Mouse (Mus musculus) C2C12 (cell line): ENCODE measurements around the gene Art4. TPM values are rescaled to one million over a fixed set of nuclear protein-coding genes. Genes with fewer than 3 reads are reported as not detected.

Source experiments
- H3K27me3 ChIP-seq: one replicate; pipeline ENCODE4 v1.6.1; 2011; ENCODE audit not compliant: control insufficient read depth, insufficient read depth, insufficient read length
- H3K36me3 ChIP-seq: one replicate; pipeline ENCODE4 v1.6.1; 2011; ENCODE audit not compliant: control insufficient read depth, insufficient read depth
- H3K4me3 ChIP-seq: one replicate; pipeline ENCODE4 v1.5.1; 2011; ENCODE audit warnings: mild to moderate bottlenecking, control low read depth; ENCODE audit not compliant: poor library complexity, insufficient read depth, severe bottlenecking
- H3K79me2 ChIP-seq: one replicate; pipeline ENCODE4 v1.6.1; 2011; ENCODE audit not compliant: control insufficient read depth, insufficient read depth
- H3K79me3 ChIP-seq: one replicate; pipeline ENCODE4 v1.6.1; 2011; ENCODE audit warnings: low read depth, control low read depth
- H3ac ChIP-seq: one replicate; pipeline ENCODE3; 2011; ENCODE audit warnings: low read depth; ENCODE audit not compliant: control insufficient read depth, insufficient read length
- CEBPB ChIP-seq: IDR thresholded peaks from one replicate; pipeline ENCODE4 v1.6.1; 2011; ENCODE audit warnings: low read depth, mild to moderate bottlenecking, control low read depth, moderate library complexity
- CTCF ChIP-seq: IDR thresholded peaks from one replicate; pipeline ENCODE4 v1.5.1; 2011; ENCODE audit not compliant: control insufficient read depth, insufficient read depth, insufficient read length
- FOSL1 ChIP-seq: IDR thresholded peaks from one replicate; pipeline ENCODE4 v1.8.0; 2011; ENCODE audit warnings: mild to moderate bottlenecking, low read length; ENCODE audit not compliant: poor library complexity, insufficient read depth, severe bottlenecking
- MAX ChIP-seq: IDR thresholded peaks from one replicate; pipeline ENCODE4 v1.6.1; 2011; ENCODE audit warnings: mild to moderate bottlenecking, control low read depth
- MYOD1 ChIP-seq: IDR thresholded peaks from one replicate; pipeline ENCODE4 v1.6.1; 2011; ENCODE audit warnings: low read depth; ENCODE audit not compliant: control insufficient read depth, insufficient read length
- MYOG ChIP-seq: IDR thresholded peaks from one replicate; pipeline ENCODE4 v1.6.1; 2011; ENCODE audit not compliant: control insufficient read depth, insufficient read length; ENCODE audit errors: extremely low read depth
- USF1 ChIP-seq: IDR thresholded peaks from one replicate; pipeline ENCODE4 v1.6.1; 2011; ENCODE audit warnings: low read depth, mild to moderate bottlenecking, control low read depth, moderate library complexity
- polyA plus RNA-seq: library from polyadenylated mRNA; unstranded; fragments of >200 nt; fragmentation: generic; extraction: Trizol; gene quantifications from one replicate; pipeline ENCODE4 v1.2.1, GENCODE M21; 2012; ENCODE audit warnings: missing spikeins

The Art4 gene
- polyA plus RNA-seq, 1 experiment, result not detected

- no peak for TF ChIP-seq USF1
- no peak for TF ChIP-seq CTCF
- no peak for TF ChIP-seq MYOD1
- TF ChIP-seq FOSL1, result no peak
- no peak for TF ChIP-seq MYOG
- peaks cover 23% of the 10 kb centered on the region for H3K79me2 ChIP-seq
- H3ac ChIP-seq, result no peak overlapping the region
These were observed 52.1 kb downstream of the Art4 start for GRCm38 (mm10) chr6:136805409-136805775.

GRCm38 (mm10) chr6:136804705-136805408 lies 52.7 kb downstream of the Art4 start:
- TF ChIP-seq CTCF (no peak), CEBPB (no peak), MYOD1 (no peak), MYOG (no peak), USF1 (no peak), MAX (no peak), FOSL1 (no peak)
- Histone ChIP-seq H3K4me3 (no peak overlapping the region), H3ac (no peak overlapping the region), H3K79me2 (peaks cover 17% of the 10 kb centered on the region), H3K36me3 (peaks cover 3% of the 10 kb centered on the region), H3K27me3 (no peaks in the 10 kb centered on the region), H3K79me3 (peaks cover 11% of the 10 kb centered on the region)

More at GRCm38 (mm10) chr6:136805409-136805775, 52.1 kb downstream of the Art4 start:
- no peak overlapping the region for H3K4me3 ChIP-seq
- peaks cover 8% of the 10 kb centered on the region for H3K36me3 ChIP-seq
- no peaks in the 10 kb centered on the region for H3K27me3 ChIP-seq
- H3K79me3 ChIP-seq, result peaks cover 17% of the 10 kb centered on the region

GRCm38 (mm10) chr6:136803739-136804633 lies 53.5 kb downstream of the Art4 start, which contains the start of gene Hist4h4:
Gene Hist4h4 (minus strand): TSS chr6:136804415.
- peak within 1 kb of the TSS; percentile 31 for H3K4me3 ChIP-seq
- TF ChIP-seq CEBPB (peak; percentile 50), USF1 (no peak), FOSL1 (no peak)
- no peaks in the 10 kb centered on the region for H3K27me3 ChIP-seq
- peaks cover 9% of the 10 kb centered on the region for H3K79me2 ChIP-seq
- no peaks in the 10 kb centered on the region for H3K36me3 ChIP-seq
- H3K79me3 ChIP-seq, result peaks cover 6% of the 10 kb centered on the region
- H3ac ChIP-seq, result peak within 1 kb of the TSS; percentile 31

- peaks cover 1% of the 10 kb centered on the region for H3K79me2 ChIP-seq
- H3K4me3 ChIP-seq, result peak overlapping the region; percentile 31
- no peak for TF ChIP-seq USF1
- TF ChIP-seq CEBPB, result no peak
- TF ChIP-seq FOSL1, result no peak
- no peak for TF ChIP-seq MYOG
- TF ChIP-seq MAX, result peak; percentile 49
- no peak for TF ChIP-seq CTCF
- H3K36me3 ChIP-seq, result no peaks in the 10 kb centered on the region
- H3K27me3 ChIP-seq, result no peaks in the 10 kb centered on the region
- no peaks in the 10 kb centered on the region for H3K79me3 ChIP-seq
- H3ac ChIP-seq, result peak overlapping the region; percentile 20
These were observed 54.3 kb downstream of the Art4 start for GRCm38 (mm10) chr6:136803093-136803738.

- no peak overlapping the region for H3ac ChIP-seq
- H3K36me3 ChIP-seq, result no peaks in the 10 kb centered on the region
- no peaks in the 10 kb centered on the region for H3K27me3 ChIP-seq
- TF ChIP-seq CEBPB (no peak), CTCF (no peak), USF1 (no peak), MYOG (no peak), MAX (no peak), FOSL1 (no peak), MYOD1 (no peak)
- no peaks in the 10 kb centered on the region for H3K79me2 ChIP-seq
- H3K4me3 ChIP-seq, result no peak overlapping the region
- no peaks in the 10 kb centered on the region for H3K79me3 ChIP-seq
These were observed 56.3 kb downstream of the Art4 start for GRCm38 (mm10) chr6:136801274-136801673.
